Mouse (Mus musculus): ENCODE data around the gene Lrmp.

Gene Lrmp

GRCm38 (mm10) chr6:145100923-145101322 is 14.5 kb upstream of the Lrmp start:
- ATAC-seq (ENCODE audit: insufficient number of reproducible peaks, low FRiP score, low TSS enrichment): no peak

- ATAC-seq (ENCODE audit: insufficient number of reproducible peaks, low FRiP score, low TSS enrichment): peak; percentile 40; the same call in 1 of the 2 replicates
These were observed 11.1 kb upstream of the Lrmp start for GRCm38 (mm10) chr6:145104241-145104939.

GRCm38 (mm10) chr6:145105439-145105838 is 10.0 kb upstream of the Lrmp start:
- no peak for ATAC-seq (ENCODE audit: insufficient number of reproducible peaks, low FRiP score, low TSS enrichment)

- ATAC-seq (ENCODE audit: insufficient number of reproducible peaks, low FRiP score, low TSS enrichment): no peak
These were observed 9.2 kb upstream of the Lrmp start for GRCm38 (mm10) chr6:145106163-145106842.

- no peak for ATAC-seq (ENCODE audit: insufficient number of reproducible peaks, low FRiP score, low TSS enrichment)
These were observed 4.7 kb upstream of the Lrmp start for GRCm38 (mm10) chr6:145110786-145111185.

GRCm38 (mm10) chr6:145112865-145113264 is 2.6 kb upstream of the Lrmp start:
- no peak for ATAC-seq (ENCODE audit: insufficient number of reproducible peaks, low FRiP score, low TSS enrichment)

- no peak for ATAC-seq (ENCODE audit: insufficient number of reproducible peaks, low FRiP score, low TSS enrichment)
These were observed 892 bp upstream of the Lrmp start for GRCm38 (mm10) chr6:145114561-145114960.

- no peak for ATAC-seq (ENCODE audit: insufficient number of reproducible peaks, low FRiP score, low TSS enrichment)
These were observed 732 bp downstream of the Lrmp start for GRCm38 (mm10) chr6:145116098-145116672.

- ATAC-seq (ENCODE audit: insufficient number of reproducible peaks, low FRiP score, low TSS enrichment): no peak
These were observed 4.6 kb downstream of the Lrmp start for GRCm38 (mm10) chr6:145120086-145120485.

- no peak for ATAC-seq (ENCODE audit: insufficient number of reproducible peaks, low FRiP score, low TSS enrichment)
These were observed 5.5 kb downstream of the Lrmp start for GRCm38 (mm10) chr6:145120787-145121589.

- ATAC-seq (ENCODE audit: insufficient number of reproducible peaks, low FRiP score, low TSS enrichment): no peak
These were observed 6.4 kb downstream of the Lrmp start for GRCm38 (mm10) chr6:145121590-145122420.

GRCm38 (mm10) chr6:145122423-145123059 is 7.1 kb downstream of the Lrmp start:
- ATAC-seq (ENCODE audit: insufficient number of reproducible peaks, low FRiP score, low TSS enrichment): no peak

GRCm38 (mm10) chr6:145123136-145124060 is 7.9 kb downstream of the Lrmp start:
- no peak for ATAC-seq (ENCODE audit: insufficient number of reproducible peaks, low FRiP score, low TSS enrichment)

GRCm38 (mm10) chr6:145124621-145125020 is 9.2 kb downstream of the Lrmp start:
- no peak for ATAC-seq (ENCODE audit: insufficient number of reproducible peaks, low FRiP score, low TSS enrichment)

GRCm38 (mm10) chr6:145125591-145126113 is 10.2 kb downstream of the Lrmp start:
- ATAC-seq (ENCODE audit: insufficient number of reproducible peaks, low FRiP score, low TSS enrichment): 0 out of 2 replicates have a peak, but pooled peaks have one; percentile 13

- no peak for ATAC-seq (ENCODE audit: insufficient number of reproducible peaks, low FRiP score, low TSS enrichment)
These were observed 12.2 kb downstream of the Lrmp start for GRCm38 (mm10) chr6:145127652-145128051.

- no peak for ATAC-seq (ENCODE audit: insufficient number of reproducible peaks, low FRiP score, low TSS enrichment)
These were observed 14.1 kb downstream of the Lrmp start for GRCm38 (mm10) chr6:145129563-145129962.

- ATAC-seq (ENCODE audit: insufficient number of reproducible peaks, low FRiP score, low TSS enrichment): no peak
These were observed 16.5 kb downstream of the Lrmp start for GRCm38 (mm10) chr6:145131991-145132390.

Data from cerebellum, adult (tissue).